In the genomic region with DNA sequence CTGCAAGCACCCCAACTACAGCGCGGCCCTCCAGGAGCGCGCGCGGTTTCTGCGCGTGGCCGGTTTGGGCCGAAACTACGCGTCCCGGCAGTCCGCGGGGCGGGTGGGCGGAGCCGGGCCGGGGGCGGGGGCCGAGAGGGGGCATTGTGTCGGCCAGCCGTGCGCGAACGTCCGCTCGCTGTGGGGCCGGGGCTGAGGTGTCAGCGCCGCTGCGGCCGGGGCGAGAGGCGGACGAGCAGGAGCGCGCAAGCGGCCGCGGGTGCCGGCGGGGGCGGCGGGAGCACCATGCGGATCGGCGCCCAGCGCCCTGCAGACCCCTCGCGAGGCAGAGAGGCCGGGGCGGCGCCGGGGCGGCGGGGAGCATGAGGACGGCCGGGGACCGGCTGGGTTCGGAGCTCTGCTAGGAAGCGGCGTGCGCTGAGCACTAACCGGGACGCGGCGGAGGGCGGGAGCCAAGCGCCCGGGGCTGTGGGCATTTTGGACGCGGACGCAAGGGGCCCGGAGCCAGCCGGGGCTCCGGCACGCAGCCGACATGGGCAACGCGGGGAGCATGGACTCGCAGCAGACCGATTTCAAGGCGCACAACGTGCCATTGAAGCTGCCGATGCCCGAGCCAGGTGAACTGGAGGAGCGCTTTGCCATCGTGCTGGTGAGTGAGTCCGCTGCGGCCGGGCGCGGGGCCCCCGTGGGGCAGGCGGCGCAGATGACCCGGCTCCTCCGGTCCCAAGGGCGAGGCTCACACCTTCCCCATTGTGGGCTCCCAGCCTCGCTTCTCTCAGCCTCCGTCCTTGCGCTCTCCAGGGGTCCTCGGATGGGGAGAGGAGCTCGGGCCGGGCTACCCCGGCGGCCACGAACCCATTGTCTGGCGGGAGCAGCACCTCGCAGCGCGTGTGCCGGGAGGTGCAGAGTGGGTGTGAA, we compare ENCODE assay signal across 8 mouse cellular contexts. TPM values are rescaled to one million over a fixed set of nuclear protein-coding genes. Genes with fewer than 3 reads are reported as not detected.
DNase-seq lines count a peak whose midpoint lies in the region; ATAC-seq and TF ChIP-seq lines count a peak whose summit lies in the region.

A gene (plus strand): TSS at position 250 of the 918 bp plus-strand sequence.

- no peak for TF ChIP-seq CTCF in embryonic fibroblast, embryonic 13.5 days (IDR thresholded peaks at IDR 0.05; ENCODE audit: borderline replicate concordance, insufficient read depth, low read length)

- ATAC-seq in CD4-positive, CD25-positive, alpha-beta regulatory T cell, adult 4 months: no peak
- peak; percentile 89 for ATAC-seq in heart, embryonic 12.5 days (ENCODE audit: insufficient number of reproducible peaks, low FRiP score)
- peak; percentile 93 for ATAC-seq in kidney, embryonic 15.5 days (replicated peaks; ENCODE audit: low FRiP score)
- peak; percentile 83 for ATAC-seq in limb, embryonic 15.5 days (ENCODE audit: insufficient number of reproducible peaks, low FRiP score, low TSS enrichment, low read depth)
- peak; percentile 95 for ATAC-seq in midbrain, embryonic 16.5 days

- H3K4me3 ChIP-seq in embryonic fibroblast, embryonic 13.5 days (ENCODE audit: insufficient read depth, low read length): peak within 1 kb of the TSS; percentile 93
- H3K4me3 ChIP-seq in heart, embryonic 12.5 days: peak within 1 kb of the TSS; percentile 79
- peak within 1 kb of the TSS; percentile 84 for H3K4me3 ChIP-seq in kidney, embryonic 15.5 days (replicated peaks)
- H3K4me3 ChIP-seq in limb, embryonic 15.5 days: peak within 1 kb of the TSS; percentile 86
- H3K4me3 ChIP-seq in midbrain, embryonic 16.5 days (ENCODE audit: low read depth, low read length): peak within 1 kb of the TSS; percentile 97

- peaks cover 15% of the 10 kb centered on the region for H3K4me1 ChIP-seq in embryonic fibroblast, embryonic 13.5 days (ENCODE audit: control insufficient read depth, insufficient read depth, low read length)
- peaks cover 17% of the 10 kb centered on the region for H3K4me1 ChIP-seq in heart, embryonic 12.5 days (replicated peaks)
- peaks cover 36% of the 10 kb centered on the region for H3K4me1 ChIP-seq in kidney, embryonic 15.5 days
- H3K4me1 ChIP-seq in limb, embryonic 15.5 days: peaks cover 33% of the 10 kb centered on the region
- H3K4me1 ChIP-seq in midbrain, embryonic 16.5 days (ENCODE audit: control insufficient read depth, insufficient read depth, low read length): peaks cover 29% of the 10 kb centered on the region

- no peaks in the 10 kb centered on the region for H3K9me3 ChIP-seq in heart, embryonic 12.5 days (replicated peaks)
- H3K9me3 ChIP-seq in kidney, embryonic 15.5 days (replicated peaks): no peaks in the 10 kb centered on the region
- no peaks in the 10 kb centered on the region for H3K9me3 ChIP-seq in limb, embryonic 15.5 days
- H3K9me3 ChIP-seq in midbrain, embryonic 16.5 days (replicated peaks; ENCODE audit: control insufficient read depth, low read length, poor library complexity, severe bottlenecking): no peaks in the 10 kb centered on the region

- H3K9ac ChIP-seq in heart, embryonic 12.5 days: peak within 1 kb of the TSS; percentile 77
- H3K9ac ChIP-seq in kidney, embryonic 15.5 days: peak within 1 kb of the TSS; percentile 82
- peak within 1 kb of the TSS; percentile 76 for H3K9ac ChIP-seq in limb, embryonic 15.5 days
- peak within 1 kb of the TSS; percentile 96 for H3K9ac ChIP-seq in midbrain, embryonic 16.5 days (ENCODE audit: low read depth, low read length)

- H3K36me3 ChIP-seq in heart, embryonic 12.5 days: no peaks in the 10 kb centered on the region
- no peaks in the 10 kb centered on the region for H3K36me3 ChIP-seq in kidney, embryonic 15.5 days
- H3K36me3 ChIP-seq in limb, embryonic 15.5 days: no peaks in the 10 kb centered on the region
- no peaks in the 10 kb centered on the region for H3K36me3 ChIP-seq in midbrain, embryonic 16.5 days (ENCODE audit: control insufficient read depth, insufficient read depth, low read length)
- H3K36me3 ChIP-seq in splenic B cell, adult 2 months (ENCODE audit: control insufficient read depth, insufficient read depth, low read length, poor library complexity, severe bottlenecking): no peaks in the 10 kb centered on the region

- TF ChIP-seq POLR2A in embryonic fibroblast, embryonic 13.5 days (IDR thresholded peaks at IDR 0.05; ENCODE audit: low read depth, low read length): peak; percentile 81

- peak within 1 kb of the TSS; percentile 96 for H3K4me2 ChIP-seq in heart, embryonic 12.5 days
- H3K4me2 ChIP-seq in kidney, embryonic 15.5 days: peak within 1 kb of the TSS; percentile 77
- H3K4me2 ChIP-seq in limb, embryonic 15.5 days: peak within 1 kb of the TSS; percentile 69
- peak within 1 kb of the TSS; percentile 97 for H3K4me2 ChIP-seq in midbrain, embryonic 16.5 days (ENCODE audit: low read length)

- H3K27me3 ChIP-seq in heart, embryonic 12.5 days (replicated peaks): no peaks in the 10 kb centered on the region
- no peaks in the 10 kb centered on the region for H3K27me3 ChIP-seq in kidney, embryonic 15.5 days
- H3K27me3 ChIP-seq in limb, embryonic 15.5 days: no peaks in the 10 kb centered on the region
- no peaks in the 10 kb centered on the region for H3K27me3 ChIP-seq in midbrain, embryonic 16.5 days (ENCODE audit: control insufficient read depth, insufficient read depth, low read depth, low read length)
- peaks cover 2% of the 10 kb centered on the region; the same call in 1 of the 2 replicates for H3K27me3 ChIP-seq in splenic B cell, adult 2 months (ENCODE audit: control insufficient read depth, insufficient read depth, low read length, poor library complexity, severe bottlenecking)

- peak within 1 kb of the TSS; percentile 8; the same call in 1 of the 2 replicates for H3K27ac ChIP-seq in embryonic fibroblast, embryonic 13.5 days (ENCODE audit: insufficient read depth, low read length)
- no peak within 1 kb of the TSS for H3K27ac ChIP-seq in heart, embryonic 12.5 days (ENCODE audit: poor library complexity, severe bottlenecking)
- peak within 1 kb of the TSS; percentile 73 for H3K27ac ChIP-seq in kidney, embryonic 15.5 days
- H3K27ac ChIP-seq in limb, embryonic 15.5 days: peak within 1 kb of the TSS; percentile 91
- H3K27ac ChIP-seq in midbrain, embryonic 16.5 days (ENCODE audit: low read length): peak within 1 kb of the TSS; percentile 90

- DNase-seq in CD4-positive, CD25-positive, alpha-beta regulatory T cell, adult 2 months (ENCODE audit: low read depth, low spot score): peak; percentile 3
- DNase-seq in splenic B cell, adult 2 months (ENCODE audit: low read depth, low spot score): peak; percentile 11

- under 1% methylated on average over 111 of the region's 114 CpGs for WGBS in heart, embryonic 12.5 days
- under 1% methylated on average over 109 of the region's 114 CpGs for WGBS in kidney, embryonic 15.5 days
- under 1% methylated on average over 101 of the region's 114 CpGs for WGBS in limb, embryonic 15.5 days
- WGBS in midbrain, embryonic 16.5 days: under 1% methylated on average over 90 of the region's 114 CpGs

RNA-seq across cellular contexts. Expression of the gene that starts here (rescaled TPM):
- polyA plus RNA-seq in CD4-positive, CD25-positive, alpha-beta regulatory T cell, adult 4 months (2017; shearing (Covaris generic)): under 1 TPM; 0.36 to 0.49 TPM
- 34.0 and 63.0 TPM in 2 replicates for polyA plus RNA-seq in embryonic fibroblast, embryonic 13.5 days (2011; ENCODE audit: insufficient read length, low read depth, missing spikeins)
- polyA plus RNA-seq in heart, embryonic 12.5 days (2016; fragmentation: Nextera tagmentation; extraction: Ambion mirVana): 1.1 and 1.4 TPM in 2 replicates
- 7.7 and 8.0 TPM in 2 replicates for polyA plus RNA-seq in kidney, embryonic 15.5 days (2015; fragmentation: Nextera tagmentation; extraction: Ambion mirVana)
- polyA plus RNA-seq in limb, embryonic 15.5 days (2015; fragmentation: Nextera tagmentation; extraction: Ambion mirVana): 6.6 and 9.4 TPM in 2 replicates
- 7.6 and 9.4 TPM in 2 replicates for polyA plus RNA-seq in midbrain, embryonic 16.5 days (2015; fragmentation: Nextera tagmentation; extraction: Ambion mirVana)
